19 mouse cellular contexts compared by ENCODE assay signal in genomic region chr7:12980291-12980690, GRCm38 (mm10). TPM values are rescaled to one million over a fixed set of nuclear protein-coding genes. Genes with fewer than 3 reads are reported as not detected.
"Had no signal": no experiment of that assay in that cellular context is flagged by ENCODE, and none has a peak within 500 bp of the region (broad histone marks: within the 10 kb centered on the region; RNA-seq: fewer than 3 reads in every experiment).

No protein-coding gene starts in this region.

- ATAC-seq: midbrain, embryonic 16.5 days had no signal

- H3K4me2 ChIP-seq: lung, embryonic 14.5 days; midbrain, embryonic 12.5 days; neural tube, embryonic 13.5 days had no signal

- H3K27me3 ChIP-seq: midbrain, embryonic 12.5 days; neural tube, embryonic 13.5 days had no signal

- DNase-seq: kidney, adult 8-10 months; kidney, postnatal 10 days; kidney, postnatal 4 days; left cerebral cortex, postnatal 4 days; retina, postnatal 1 day; right cerebral cortex, postnatal 4 days; spleen, adult 18-20 months; thymus, adult 2 months; thymus, postnatal 25 days had no signal

- H3K27ac ChIP-seq: layer of hippocampus, adult 2 months; liver, embryonic 14.5 days; midbrain, embryonic 12.5 days; neural tube, embryonic 13.5 days had no signal

- H3K9ac ChIP-seq: liver, embryonic 14.5 days; lung, embryonic 14.5 days; midbrain, embryonic 12.5 days; neural tube, embryonic 13.5 days had no signal

- H3K4me3 ChIP-seq: layer of hippocampus, adult 2 months; midbrain, embryonic 12.5 days; neural tube, embryonic 13.5 days had no signal

- H3K9me3 ChIP-seq: midbrain, embryonic 12.5 days; neural tube, embryonic 13.5 days had no signal

RNA-seq across cellular contexts. Expression of gene Slc27a5, which starts 17.7 kb away (rescaled TPM):
- total RNA-seq: layer of hippocampus, postnatal 10 days; megakaryocyte-erythroid progenitor cell, adult 5-6 weeks had no signal
- polyA plus RNA-seq: lung, embryonic 14.5 days; macrophage; midbrain, embryonic 12.5 days; stomach, embryonic 14.5 days had no signal
